Mouse (Mus musculus) kidney, adult 2 months (tissue): ENCODE data around the gene Mical3. TPM values are rescaled to one million over a fixed set of nuclear protein-coding genes. Genes with fewer than 3 reads are reported as not detected.

Experiments used
- DNase-seq: peaks from one replicate; pipeline ENCODE4 v3.0.0; 2021
- H3K27ac ChIP-seq: fragments of 200-500 bp; 2 replicates; pipeline ENCODE4 v1.5.1; 2012; ENCODE audit warnings: low read depth, low read length, control low read depth, inconsistent platforms; ENCODE audit not compliant: insufficient read depth
- H3K27me3 ChIP-seq: fragments of 200-500 bp; replicated peaks from 2 replicates; pipeline ENCODE4 v1.6.1; 2012; ENCODE audit warnings: mild to moderate bottlenecking, moderate library complexity, low read length, inconsistent platforms; ENCODE audit not compliant: control insufficient read depth, insufficient read depth
- H3K36me3 ChIP-seq: fragments of 200-500 bp; 2 replicates; pipeline ENCODE4 v1.6.1; 2012; ENCODE audit warnings: mild to moderate bottlenecking, moderate library complexity, low read length, inconsistent platforms; ENCODE audit not compliant: control insufficient read depth, insufficient read depth
- H3K4me1 ChIP-seq: fragments of 200-500 bp; 2 replicates; pipeline ENCODE4 v1.6.1; 2011; ENCODE audit warnings: low read length; ENCODE audit not compliant: control insufficient read depth, insufficient read depth
- H3K4me3 ChIP-seq: fragments of 200-500 bp; 2 replicates; pipeline ENCODE4 v1.5.1; 2011; ENCODE audit warnings: mild to moderate bottlenecking, low read depth, low read length, control low read depth; ENCODE audit not compliant: insufficient read depth
- CTCF ChIP-seq: fragments of 200-500 bp; conservative IDR thresholded peaks from 2 replicates; pipeline ENCODE4 v1.5.1; 2011; ENCODE audit warnings: low read depth, mild to moderate bottlenecking, control low read depth, low read length, moderate library complexity, mixed read lengths; ENCODE audit not compliant: insufficient read depth, insufficient read length
- POLR2A ChIP-seq: fragments of 200-500 bp; IDR thresholded peaks from one replicate; pipeline ENCODE4 v1.6.1; 2011; ENCODE audit warnings: low read depth, low read length, control low read depth
- WGBS: fragments of 180-500 bp; shearing (Covaris S2); methylation state at CpG from one replicate; pipeline ENCODE4 v1.1.7; 2018; 5-methylcytosine and 5-hydroxymethylcytosine counted together
- polyA plus RNA-seq: library from polyadenylated mRNA; depleted of rRNA; stranded (reverse); fragments of >200 nt; gene quantifications from 2 replicates; pipeline ENCODE4 v1.2.3, GENCODE M21; 2012

Mical3 gene
- polyA plus RNA-seq, 1 experiment = 16.1 TPM

DNA sequence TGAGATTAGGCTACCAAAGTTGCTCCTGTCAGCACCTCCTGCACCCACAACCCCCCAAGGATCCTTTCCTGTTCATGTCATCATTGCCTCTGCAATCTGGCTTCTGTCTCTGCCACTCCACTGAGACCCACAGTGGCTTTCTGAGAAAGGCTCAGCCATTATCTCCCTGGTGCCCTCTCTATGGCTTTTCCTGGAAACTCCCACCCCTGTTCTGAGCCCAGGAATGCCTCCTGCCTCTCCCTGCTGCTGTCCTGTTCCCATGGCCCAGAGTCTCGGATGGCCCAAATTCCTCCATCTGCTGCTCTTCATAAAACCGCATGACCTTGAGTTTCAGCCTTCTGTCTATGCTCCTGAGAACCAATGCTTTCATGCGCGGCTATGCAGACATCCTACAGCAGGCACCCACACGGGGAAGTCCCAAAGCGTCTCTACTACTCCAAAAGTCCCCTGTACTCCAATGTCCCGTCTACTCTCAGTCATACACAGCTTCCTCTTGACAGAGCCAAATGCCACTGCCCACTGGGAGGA lies 77.2 kb downstream of the Mical3 start:
- H3K27ac ChIP-seq = no peak overlapping the region
- 72% methylated on average over 7 of the region's 7 CpGs for whole genome bisulfite sequencing
- TF ChIP-seq POLR2A (no peak), CTCF (no peak)
- peaks cover 32% of the 10 kb centered on the region for H3K4me1 ChIP-seq
- no peak overlapping the region for H3K4me3 ChIP-seq
- H3K36me3 ChIP-seq = no peaks in the 10 kb centered on the region
- DNase-seq = no peak
- H3K27me3 ChIP-seq = no peaks in the 10 kb centered on the region

DNA sequence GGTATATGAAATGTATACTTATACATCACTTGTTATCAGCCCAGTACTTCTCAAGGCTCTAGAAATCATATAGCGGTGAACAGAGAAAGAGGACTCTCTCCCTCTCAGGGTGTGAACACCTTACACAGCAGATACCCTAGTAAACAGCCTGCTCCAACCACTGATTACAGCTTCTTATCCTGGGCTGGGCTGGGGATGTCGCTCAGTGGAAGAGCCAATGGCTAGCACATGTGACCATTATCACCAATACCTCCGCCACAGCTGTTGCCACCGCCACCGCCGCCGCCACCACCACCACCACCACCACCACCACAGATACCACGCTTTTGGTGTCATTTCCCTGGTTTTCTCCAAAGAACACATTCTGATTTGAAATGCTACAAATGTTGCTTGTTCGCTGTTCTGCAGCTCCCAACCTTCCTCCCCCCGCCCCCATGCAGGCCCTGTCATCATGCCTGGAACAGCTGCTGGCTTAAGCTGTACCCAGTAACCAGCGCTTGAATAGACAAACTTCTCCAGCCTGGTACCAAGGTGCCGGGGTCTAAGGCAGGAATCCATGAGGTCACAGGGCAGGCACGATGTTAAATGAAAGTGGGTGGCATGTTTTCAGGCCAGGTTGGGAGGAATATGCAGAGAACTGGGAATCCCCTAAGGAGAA lies 78.7 kb downstream of the Mical3 start:
- Histone ChIP-seq H3K4me1 (peaks cover 39% of the 10 kb centered on the region), H3K27me3 (no peaks in the 10 kb centered on the region), H3K4me3 (no peak overlapping the region), H3K27ac (no peak overlapping the region), H3K36me3 (no peaks in the 10 kb centered on the region)
- WGBS = 91% methylated on average over 13 of the region's 13 CpGs
- DNase-seq = no peak
- TF ChIP-seq CTCF (no peak), POLR2A (no peak)

DNA sequence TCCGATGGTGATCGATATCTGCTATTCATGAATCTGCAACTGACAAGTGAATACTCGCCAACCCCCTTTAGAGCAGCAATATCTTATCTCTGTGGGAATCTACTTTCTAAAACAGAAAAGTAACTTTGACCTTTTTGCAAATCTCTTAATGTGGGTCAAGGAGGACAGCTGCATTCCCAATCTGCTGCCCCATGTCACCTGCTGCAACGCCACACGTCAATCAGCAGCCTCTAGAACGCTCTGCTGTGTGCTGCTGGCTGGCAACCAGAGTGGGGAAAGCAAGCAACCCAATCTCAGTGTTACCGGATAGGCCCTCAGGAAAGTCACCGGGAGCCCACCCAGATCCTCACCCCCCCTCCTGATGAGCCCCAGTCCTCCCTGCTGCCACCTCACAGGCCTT lies 79.4 kb downstream of the Mical3 start:
- WGBS = 76% methylated on average over 8 of the region's 8 CpGs

DNA sequence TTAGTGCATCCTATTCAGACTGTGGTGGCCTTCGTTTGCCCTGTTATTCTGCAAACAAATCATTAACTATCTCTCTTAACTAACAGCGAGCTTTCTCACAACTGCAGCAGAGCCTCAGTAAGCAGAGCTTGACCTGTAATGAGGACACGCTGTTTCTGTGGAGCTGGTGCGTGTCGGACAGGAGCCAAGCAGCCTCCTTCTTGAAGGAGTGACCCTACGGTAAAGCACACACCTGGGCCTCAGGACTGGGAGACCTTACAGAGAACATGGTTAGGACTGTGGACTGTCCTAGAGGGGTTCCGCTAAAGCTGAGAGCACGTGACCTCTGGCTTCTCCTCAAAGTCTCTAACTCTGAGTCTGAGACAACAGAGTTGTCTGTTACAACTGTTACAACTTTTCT lies 82.1 kb downstream of the Mical3 start:
- Histone ChIP-seq H3K4me1 (peaks cover 32% of the 10 kb centered on the region), H3K4me3 (no peak overlapping the region), H3K27ac (peak overlapping the region; percentile 93), H3K27me3 (no peaks in the 10 kb centered on the region), H3K36me3 (no peaks in the 10 kb centered on the region)
- WGBS = 22% methylated on average over 8 of the region's 8 CpGs
- TF ChIP-seq POLR2A (no peak), CTCF (no peak)
- DNase-seq = peak; percentile 95

More for the DNA sequence above, 79.4 kb downstream of the Mical3 start:
- TF ChIP-seq CTCF = no peak
- no peak for TF ChIP-seq POLR2A
- Histone ChIP-seq H3K27ac (no peak overlapping the region), H3K36me3 (no peaks in the 10 kb centered on the region), H3K4me1 (peaks cover 38% of the 10 kb centered on the region), H3K4me3 (no peak overlapping the region), H3K27me3 (no peaks in the 10 kb centered on the region)
- DNase-seq = no peak

DNA sequence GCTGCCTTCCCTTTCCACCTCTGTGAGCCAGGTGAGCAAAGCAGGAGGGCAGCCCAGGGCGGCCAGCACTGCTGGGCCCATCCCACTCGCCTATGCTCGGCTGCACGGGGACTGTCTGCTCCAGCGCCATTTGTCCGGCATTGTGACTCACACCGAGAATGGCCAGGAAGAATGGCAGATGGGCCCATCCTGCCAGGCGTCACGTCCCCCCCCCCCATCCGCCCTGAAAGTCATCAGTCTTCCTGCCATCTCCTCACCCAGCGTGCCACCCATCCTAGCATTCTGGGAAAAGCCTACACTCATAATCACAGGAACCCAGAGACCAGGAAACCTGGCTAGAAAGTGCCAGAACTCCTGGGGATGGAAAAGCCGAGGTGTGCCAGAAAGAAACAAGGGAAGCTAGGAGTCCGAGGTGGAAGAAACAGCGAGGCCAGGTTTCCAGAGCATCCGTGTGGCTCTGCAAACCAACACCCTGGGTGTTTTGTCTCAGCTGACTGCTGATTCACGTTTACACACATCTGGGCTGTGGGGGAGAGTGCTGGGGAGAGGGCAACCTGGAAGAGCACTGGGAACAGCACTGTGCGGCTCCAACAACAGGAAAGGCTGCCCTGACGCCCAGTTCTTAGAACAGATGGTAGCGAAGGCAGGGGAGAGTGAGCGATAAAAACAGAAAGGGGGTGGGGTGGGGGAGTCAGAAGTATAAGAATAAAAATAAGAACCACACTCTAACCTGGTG lies 85.3 kb downstream of the Mical3 start:
- H3K4me1 ChIP-seq = peaks cover 36% of the 10 kb centered on the region
- peak; percentile 42 for DNase-seq
- no peaks in the 10 kb centered on the region for H3K36me3 ChIP-seq
- no peak overlapping the region for H3K27ac ChIP-seq
- H3K27me3 ChIP-seq = no peaks in the 10 kb centered on the region
- no peak overlapping the region for H3K4me3 ChIP-seq
- 47% methylated on average over 20 of the region's 20 CpGs for WGBS
- TF ChIP-seq POLR2A (no peak), CTCF (no peak)

DNA sequence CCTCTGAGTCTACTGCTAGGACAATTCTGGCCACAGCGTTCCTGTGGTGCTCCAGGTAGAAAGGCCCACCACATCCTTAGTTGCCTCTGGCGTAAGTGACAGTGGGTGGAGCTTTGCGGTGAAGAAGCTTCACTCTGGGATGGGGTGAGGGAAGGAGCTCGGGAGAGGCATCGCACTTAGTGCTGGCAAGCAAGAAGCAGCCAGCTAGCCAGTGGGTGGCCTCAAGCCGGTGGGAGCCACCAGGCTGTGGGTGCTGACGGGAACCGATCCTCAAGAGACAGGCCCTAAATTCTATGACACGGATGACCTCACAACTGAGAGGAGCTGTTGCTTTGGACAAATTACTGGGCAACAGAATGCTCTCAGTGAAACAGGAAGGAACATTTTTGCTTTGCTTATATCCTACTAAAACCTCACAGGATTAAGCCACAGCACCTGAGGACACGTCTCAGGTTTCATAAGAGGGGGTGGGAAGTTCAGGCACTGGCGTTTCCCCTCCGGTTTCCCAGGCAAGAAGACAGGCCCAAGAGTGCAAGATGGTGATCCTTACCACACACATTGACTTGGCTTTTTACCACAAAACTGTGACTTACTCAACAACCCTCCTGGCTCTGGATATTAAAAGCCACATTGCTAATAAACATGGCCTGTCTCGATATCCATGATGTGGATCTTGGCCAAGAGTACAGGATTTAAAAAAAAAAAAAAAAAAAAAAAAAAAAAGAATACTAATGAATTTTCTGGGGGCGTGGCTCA lies 87.2 kb downstream of the Mical3 start:
- DNase-seq = no peak

DNA sequence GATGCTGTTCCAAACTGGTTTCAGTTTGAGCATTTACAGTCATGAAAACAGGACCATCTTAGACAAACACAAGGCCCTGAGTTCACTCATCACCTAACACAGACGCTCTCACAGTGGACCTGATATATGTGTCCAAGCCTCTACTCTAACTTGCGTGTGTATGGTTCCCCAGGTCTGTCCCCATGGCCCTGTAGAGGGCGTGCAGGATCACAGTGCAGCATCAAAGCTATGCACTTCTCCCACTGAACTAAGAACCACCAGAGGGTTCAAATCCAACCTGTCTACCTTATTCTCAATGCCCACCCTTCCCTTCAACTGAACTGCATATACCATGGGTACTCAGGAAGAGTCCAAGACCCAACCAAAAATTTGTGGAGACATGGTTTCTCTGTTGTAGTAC lies 91.1 kb downstream of the Mical3 start:
- TF ChIP-seq CTCF (peak; percentile 29; the same call in 1 of the 2 replicates), POLR2A (no peak)
- 92% methylated on average over 3 of the region's 3 CpGs for WGBS
- H3K27ac ChIP-seq = no peak overlapping the region
- no peak overlapping the region for H3K4me3 ChIP-seq
- H3K36me3 ChIP-seq = no peaks in the 10 kb centered on the region
- 0 out of 2 replicates have a peak, but pooled peaks cover 5% of the 10 kb centered on the region for H3K4me1 ChIP-seq
- no peaks in the 10 kb centered on the region for H3K27me3 ChIP-seq
- DNase-seq = no peak

More for the DNA sequence above, 87.2 kb downstream of the Mical3 start:
- 57% methylated on average over 14 of the region's 14 CpGs for WGBS
- no peaks in the 10 kb centered on the region for H3K27me3 ChIP-seq
- no peak for TF ChIP-seq POLR2A
- no peak for TF ChIP-seq CTCF
- no peaks in the 10 kb centered on the region for H3K36me3 ChIP-seq
- H3K27ac ChIP-seq = peak overlapping the region; percentile 54; the same call in 1 of the 2 replicates
- peaks cover 18% of the 10 kb centered on the region for H3K4me1 ChIP-seq
- no peak overlapping the region for H3K4me3 ChIP-seq
